8 mouse cellular contexts compared by ENCODE assay signal in the genomic region with DNA sequence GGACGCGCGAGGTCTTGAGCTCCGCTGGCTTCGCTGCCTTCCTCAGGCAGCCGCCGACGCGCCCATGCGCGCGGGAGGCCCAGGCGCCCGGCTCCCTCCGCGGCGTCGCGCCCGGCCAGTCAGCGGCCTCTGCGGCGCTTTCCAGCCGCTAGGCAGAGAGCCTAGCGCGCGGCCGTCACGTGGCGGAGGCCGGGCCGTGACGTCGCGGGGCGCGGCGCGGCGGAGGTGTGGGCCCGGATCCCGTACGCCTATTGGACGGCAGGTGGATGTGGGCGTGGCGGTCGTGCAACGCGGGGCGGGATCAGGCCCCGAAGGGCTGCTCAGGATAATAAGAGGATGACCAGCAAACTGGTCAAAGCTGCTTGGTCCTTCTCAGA. TPM values are rescaled to one million over a fixed set of nuclear protein-coding genes. Genes with fewer than 3 reads are reported as not detected.
A peak's percentile ranks its signal among the peaks of the same experiment; 100 is the strongest.
DNase-seq lines count a peak whose midpoint lies in the region; ATAC-seq lines count a peak whose summit lies in the region.

A gene (minus strand): TSS at position 184 of the 377 bp plus-strand sequence.

- H3K9me3 ChIP-seq in hindbrain, embryonic 12.5 days (replicated peaks), result no peaks in the 10 kb centered on the region

- ATAC-seq in hindbrain, embryonic 12.5 days (ENCODE audit: low FRiP score), result peak; percentile 98

- DNase-seq in Muller cell, postnatal 12 days (ENCODE audit: inconsistent ontology term), result peak; percentile 97
- peak; percentile 97 for DNase-seq in cerebellum, adult 9-11 months
- peak; percentile 92 to 94 for DNase-seq in frontal cortex, postnatal 10 days (ENCODE audit: low spot score in 2 of 2)
- DNase-seq in layer of hippocampus, postnatal 25 days (ENCODE audit: extremely low spot score in 1 of 2, low spot score in 1 of 2), result peak; percentile 90 to 96
- DNase-seq in lung, postnatal 25 days (ENCODE audit: low spot score), result peak; percentile 96
- DNase-seq in retina, embryonic 14.5 days (ENCODE audit: low spot score), result peak; percentile 96
- peak; percentile 94 for DNase-seq in thymus, postnatal 4 days

- peak within 1 kb of the TSS; percentile 87 for H3K27ac ChIP-seq in hindbrain, embryonic 12.5 days

- H3K9ac ChIP-seq in hindbrain, embryonic 12.5 days, result peak within 1 kb of the TSS; percentile 88

- WGBS in hindbrain, embryonic 12.5 days, result under 1% methylated on average over 50 of the region's 51 CpGs

- H3K4me3 ChIP-seq in hindbrain, embryonic 12.5 days, result peak within 1 kb of the TSS; percentile 77

- H3K27me3 ChIP-seq in hindbrain, embryonic 12.5 days, result peaks cover 9% of the 10 kb centered on the region; the same call in 1 of the 2 replicates

- no peaks in the 10 kb centered on the region for H3K36me3 ChIP-seq in hindbrain, embryonic 12.5 days

- peaks cover 22% of the 10 kb centered on the region for H3K4me1 ChIP-seq in hindbrain, embryonic 12.5 days

- H3K4me2 ChIP-seq in hindbrain, embryonic 12.5 days (replicated peaks), result peak within 1 kb of the TSS; percentile 97

RNA-seq across cellular contexts. Expression of the gene that starts here (rescaled TPM):
- polyA plus RNA-seq in hindbrain, embryonic 12.5 days (2016; fragmentation: Nextera tagmentation; extraction: Ambion mirVana), result 18.8 and 18.9 TPM in 2 replicates
- total RNA-seq in layer of hippocampus, postnatal 25 days (2021), result 10 to 100 TPM; 31.0 to 38.8 TPM

Comparison
In these comparisons a context has a peak if more than half of its experiments do, and no peak if none do; other contexts are left out.
1. Peak in every context shown above with its lines: DNase-seq, ATAC-seq, H3K4me3 ChIP-seq and H3K27ac ChIP-seq.